Mouse (Mus musculus): ENCODE measurements around the gene Yjefn3. TPM values are rescaled to one million over a fixed set of nuclear protein-coding genes. Genes with fewer than 3 reads are reported as not detected.

Gene Yjefn3
- polyA plus RNA-seq, 1 experiment from 2014 or later, result 8.7 TPM

- H3K27ac ChIP-seq (ENCODE audit: low read length), result no peak overlapping the region
- ATAC-seq (replicated peaks; ENCODE audit: extremely low read depth, insufficient read depth, low FRiP score), result no peak
- H3K4me3 ChIP-seq (ENCODE audit: low read length), result no peak overlapping the region
- no peaks in the 10 kb centered on the region for H3K36me3 ChIP-seq (ENCODE audit: control insufficient read depth, insufficient read depth)
- H3K27me3 ChIP-seq (ENCODE audit: control insufficient read depth, insufficient read depth, low read length), result peaks cover 40% of the 10 kb centered on the region
- H3K4me1 ChIP-seq (ENCODE audit: control insufficient read depth, insufficient read depth, low read length), result peaks cover 11% of the 10 kb centered on the region; the same call in 1 of the 2 replicates
- H3K9me3 ChIP-seq (replicated peaks; ENCODE audit: control insufficient read depth, low read length), result no peaks in the 10 kb centered on the region
- no peak overlapping the region for H3K4me2 ChIP-seq (ENCODE audit: low read depth, low read length)
- WGBS, result 86% methylated on average over 4 of the region's 4 CpGs
- H3K9ac ChIP-seq (ENCODE audit: low read length), result no peak overlapping the region
Observed at GRCm38 (mm10) chr8:69877396-69877795, 25.1 kb downstream of the Yjefn3 start.

- Histone ChIP-seq H3K27me3 (ENCODE audit: control insufficient read depth, insufficient read depth, low read length) (peaks cover 36% of the 10 kb centered on the region), H3K9me3 (replicated peaks; ENCODE audit: control insufficient read depth, low read length) (no peaks in the 10 kb centered on the region), H3K36me3 (ENCODE audit: control insufficient read depth, insufficient read depth) (no peaks in the 10 kb centered on the region), H3K4me2 (ENCODE audit: low read depth, low read length) (no peak overlapping the region), H3K9ac (ENCODE audit: low read length) (no peak overlapping the region), H3K4me3 (ENCODE audit: low read length) (no peak overlapping the region), H3K27ac (ENCODE audit: low read length) (no peak overlapping the region), H3K4me1 (ENCODE audit: control insufficient read depth, insufficient read depth, low read length) (peaks cover 7% of the 10 kb centered on the region; the same call in 1 of the 2 replicates)
- WGBS, result 76% methylated on average over 10 of the region's 10 CpGs
- ATAC-seq (replicated peaks; ENCODE audit: extremely low read depth, insufficient read depth, low FRiP score), result no peak
Observed at GRCm38 (mm10) chr8:69876967-69877366, 25.5 kb downstream of the Yjefn3 start.

- H3K27me3 ChIP-seq (ENCODE audit: control insufficient read depth, insufficient read depth, low read length), result peaks cover 27% of the 10 kb centered on the region
- WGBS, result 44% methylated on average over 10 of the region's 10 CpGs
- no peak overlapping the region for H3K4me3 ChIP-seq (ENCODE audit: low read length)
- H3K9me3 ChIP-seq (replicated peaks; ENCODE audit: control insufficient read depth, low read length), result no peaks in the 10 kb centered on the region
- H3K4me1 ChIP-seq (ENCODE audit: control insufficient read depth, insufficient read depth, low read length), result no peaks in the 10 kb centered on the region
- no peak overlapping the region for H3K27ac ChIP-seq (ENCODE audit: low read length)
- H3K9ac ChIP-seq (ENCODE audit: low read length), result no peak overlapping the region
- ATAC-seq (replicated peaks; ENCODE audit: extremely low read depth, insufficient read depth, low FRiP score), result no peak
- H3K4me2 ChIP-seq (ENCODE audit: low read depth, low read length), result no peak overlapping the region
- no peaks in the 10 kb centered on the region for H3K36me3 ChIP-seq (ENCODE audit: control insufficient read depth, insufficient read depth)
Observed at GRCm38 (mm10) chr8:69876097-69876496, 26.4 kb downstream of the Yjefn3 start.

- no peaks in the 10 kb centered on the region for H3K36me3 ChIP-seq (ENCODE audit: control insufficient read depth, insufficient read depth)
- H3K27ac ChIP-seq (ENCODE audit: low read length), result no peak overlapping the region
- no peak overlapping the region for H3K4me3 ChIP-seq (ENCODE audit: low read length)
- ATAC-seq (replicated peaks; ENCODE audit: extremely low read depth, insufficient read depth, low FRiP score), result no peak
- H3K27me3 ChIP-seq (ENCODE audit: control insufficient read depth, insufficient read depth, low read length), result peaks cover 13% of the 10 kb centered on the region
- H3K4me1 ChIP-seq (ENCODE audit: control insufficient read depth, insufficient read depth, low read length), result no peaks in the 10 kb centered on the region
- no peaks in the 10 kb centered on the region for H3K9me3 ChIP-seq (replicated peaks; ENCODE audit: control insufficient read depth, low read length)
- H3K9ac ChIP-seq (ENCODE audit: low read length), result no peak overlapping the region
- WGBS, result 75% methylated on average over 13 of the region's 13 CpGs
- H3K4me2 ChIP-seq (ENCODE audit: low read depth, low read length), result no peak overlapping the region
Observed at GRCm38 (mm10) chr8:69874654-69875053, 27.9 kb downstream of the Yjefn3 start.

- Histone ChIP-seq H3K9ac (ENCODE audit: low read length) (no peak overlapping the region), H3K4me3 (ENCODE audit: low read length) (no peak overlapping the region), H3K9me3 (replicated peaks; ENCODE audit: control insufficient read depth, low read length) (no peaks in the 10 kb centered on the region), H3K36me3 (ENCODE audit: control insufficient read depth, insufficient read depth) (no peaks in the 10 kb centered on the region), H3K27ac (ENCODE audit: low read length) (no peak overlapping the region), H3K4me1 (ENCODE audit: control insufficient read depth, insufficient read depth, low read length) (no peaks in the 10 kb centered on the region), H3K4me2 (ENCODE audit: low read depth, low read length) (no peak overlapping the region), H3K27me3 (ENCODE audit: control insufficient read depth, insufficient read depth, low read length) (peaks cover 8% of the 10 kb centered on the region)
- ATAC-seq (replicated peaks; ENCODE audit: extremely low read depth, insufficient read depth, low FRiP score), result no peak
- 11% methylated on average over 9 of the region's 9 CpGs for WGBS
Observed at GRCm38 (mm10) chr8:69874155-69874554, 28.4 kb downstream of the Yjefn3 start.

- Histone ChIP-seq H3K27ac (ENCODE audit: low read length) (no peak overlapping the region), H3K4me2 (ENCODE audit: low read depth, low read length) (no peak overlapping the region), H3K9ac (ENCODE audit: low read length) (no peak overlapping the region), H3K9me3 (replicated peaks; ENCODE audit: control insufficient read depth, low read length) (no peaks in the 10 kb centered on the region), H3K4me3 (ENCODE audit: low read length) (no peak overlapping the region), H3K27me3 (ENCODE audit: control insufficient read depth, insufficient read depth, low read length) (peaks cover 2% of the 10 kb centered on the region; the same call in 1 of the 2 replicates), H3K36me3 (ENCODE audit: control insufficient read depth, insufficient read depth) (no peaks in the 10 kb centered on the region), H3K4me1 (ENCODE audit: control insufficient read depth, insufficient read depth, low read length) (no peaks in the 10 kb centered on the region; the same call in 1 of the 2 replicates)
- no peak for ATAC-seq (replicated peaks; ENCODE audit: extremely low read depth, insufficient read depth, low FRiP score)
- 66% methylated on average over 6 of the region's 6 CpGs for WGBS
Observed at GRCm38 (mm10) chr8:69870907-69871306, 31.6 kb downstream of the Yjefn3 start.

- Histone ChIP-seq H3K27me3 (ENCODE audit: control insufficient read depth, insufficient read depth, low read length) (peaks cover 2% of the 10 kb centered on the region; the same call in 1 of the 2 replicates), H3K4me2 (ENCODE audit: low read depth, low read length) (no peak overlapping the region), H3K9me3 (replicated peaks; ENCODE audit: control insufficient read depth, low read length) (no peaks in the 10 kb centered on the region), H3K4me3 (ENCODE audit: low read length) (no peak overlapping the region), H3K9ac (ENCODE audit: low read length) (no peak overlapping the region), H3K4me1 (ENCODE audit: control insufficient read depth, insufficient read depth, low read length) (no peaks in the 10 kb centered on the region; the same call in 1 of the 2 replicates), H3K27ac (ENCODE audit: low read length) (no peak overlapping the region), H3K36me3 (ENCODE audit: control insufficient read depth, insufficient read depth) (no peaks in the 10 kb centered on the region)
- 80% methylated on average over 11 of the region's 11 CpGs for WGBS
- no peak for ATAC-seq (replicated peaks; ENCODE audit: extremely low read depth, insufficient read depth, low FRiP score)
Observed at GRCm38 (mm10) chr8:69870003-69870765, 32.3 kb downstream of the Yjefn3 start.

- no peaks in the 10 kb centered on the region for H3K27me3 ChIP-seq (ENCODE audit: control insufficient read depth, insufficient read depth, low read length)
- H3K9me3 ChIP-seq (replicated peaks; ENCODE audit: control insufficient read depth, low read length), result no peaks in the 10 kb centered on the region
- no peaks in the 10 kb centered on the region for H3K36me3 ChIP-seq (ENCODE audit: control insufficient read depth, insufficient read depth)
- no peak for ATAC-seq (replicated peaks; ENCODE audit: extremely low read depth, insufficient read depth, low FRiP score)
- no peak overlapping the region for H3K27ac ChIP-seq (ENCODE audit: low read length)
- no peak overlapping the region for H3K4me2 ChIP-seq (ENCODE audit: low read depth, low read length)
- H3K9ac ChIP-seq (ENCODE audit: low read length), result no peak overlapping the region
- H3K4me3 ChIP-seq (ENCODE audit: low read length), result no peak overlapping the region
- 62% methylated on average over 5 of the region's 5 CpGs for WGBS
- H3K4me1 ChIP-seq (ENCODE audit: control insufficient read depth, insufficient read depth, low read length), result no peaks in the 10 kb centered on the region; the same call in 1 of the 2 replicates
Observed at GRCm38 (mm10) chr8:69867696-69868326, 34.7 kb downstream of the Yjefn3 start.

GRCm38 (mm10) chr8:69864180-69864579 lies 38.3 kb downstream of the Yjefn3 start:
- no peaks in the 10 kb centered on the region for H3K27me3 ChIP-seq (ENCODE audit: control insufficient read depth, insufficient read depth, low read length)
- no peak for ATAC-seq (replicated peaks; ENCODE audit: extremely low read depth, insufficient read depth, low FRiP score)
- 74% methylated on average over 5 of the region's 5 CpGs for WGBS

More at GRCm38 (mm10) chr8:69864180-69864579, 38.3 kb downstream of the Yjefn3 start:
- no peaks in the 10 kb centered on the region for H3K9me3 ChIP-seq (replicated peaks; ENCODE audit: control insufficient read depth, low read length)
- no peak overlapping the region for H3K9ac ChIP-seq (ENCODE audit: low read length)
- no peaks in the 10 kb centered on the region for H3K36me3 ChIP-seq (ENCODE audit: control insufficient read depth, insufficient read depth)
- H3K27ac ChIP-seq (ENCODE audit: low read length), result no peak overlapping the region
- no peak overlapping the region for H3K4me2 ChIP-seq (ENCODE audit: low read depth, low read length)
- no peaks in the 10 kb centered on the region; the same call in 1 of the 2 replicates for H3K4me1 ChIP-seq (ENCODE audit: control insufficient read depth, insufficient read depth, low read length)
- H3K4me3 ChIP-seq (ENCODE audit: low read length), result no peak overlapping the region

Data from heart, embryonic 16.5 days (tissue).